Mouse (Mus musculus): ENCODE measurements at regions not wholly inside any gene's neighbourhood (a gene's known extent, or its start where the extent isn't known, plus 50 kb on each side); places are given as distances from the start of the nearest gene placed in this dataset.
"Not testable (repeated sequence)": the region's sequence is repeated elsewhere in the genome, so short reads cannot be mapped to it uniquely, and the experiment has no call there.

DNA sequence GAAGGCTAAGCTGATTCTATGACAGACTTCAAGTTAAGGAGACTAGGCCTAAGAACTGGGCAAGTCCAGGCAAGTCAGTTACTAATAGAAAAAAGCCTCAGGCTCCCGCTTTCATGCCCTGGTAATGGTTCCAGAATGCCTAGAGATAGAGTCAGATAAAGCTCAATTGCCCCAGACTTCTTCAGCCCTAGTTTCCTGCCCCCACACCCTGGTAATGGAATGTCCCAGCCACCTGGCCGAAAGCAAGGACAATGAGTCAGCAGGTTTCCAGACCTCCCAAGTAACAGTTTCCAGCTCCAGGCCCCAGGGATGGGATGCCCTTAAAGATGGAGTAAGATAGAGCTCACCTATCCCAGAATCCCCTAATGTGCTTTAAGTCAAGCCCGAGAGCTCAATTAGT is 143.6 kb upstream of the Rad23b start:
- DNase-seq = no peak

DNA sequence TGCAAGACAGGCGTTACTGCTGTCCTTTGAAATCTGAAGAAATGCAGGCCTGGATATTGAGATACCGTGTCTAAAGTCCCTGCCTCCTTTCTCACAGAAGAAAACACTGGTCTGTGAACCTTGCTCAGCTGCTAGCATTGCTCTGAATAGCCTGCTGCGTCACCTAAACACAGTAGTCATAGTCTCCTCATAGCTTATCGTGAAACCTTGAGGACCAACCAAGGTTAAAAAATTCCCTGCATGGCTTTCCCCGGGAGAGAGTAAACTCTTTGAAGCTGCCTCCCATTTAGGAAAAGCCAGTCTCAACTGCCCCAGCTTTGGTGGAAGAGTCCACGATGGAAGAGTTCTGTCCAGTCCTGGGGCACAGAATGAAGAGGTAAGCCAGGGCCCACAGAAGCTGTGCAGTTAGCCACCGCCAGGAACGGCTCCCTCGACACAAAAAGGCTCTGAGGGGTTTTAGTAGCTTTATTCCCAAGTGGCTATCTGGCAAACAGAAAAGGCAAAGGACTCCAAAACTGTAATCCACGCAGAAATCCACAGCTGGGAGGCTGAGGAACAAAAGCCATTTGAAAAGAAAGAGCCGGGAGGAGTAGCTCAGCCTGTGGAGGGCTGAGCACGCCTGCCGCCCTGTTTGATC is 142.0 kb upstream of the Rad23b start:
- no peak for DNase-seq

DNA sequence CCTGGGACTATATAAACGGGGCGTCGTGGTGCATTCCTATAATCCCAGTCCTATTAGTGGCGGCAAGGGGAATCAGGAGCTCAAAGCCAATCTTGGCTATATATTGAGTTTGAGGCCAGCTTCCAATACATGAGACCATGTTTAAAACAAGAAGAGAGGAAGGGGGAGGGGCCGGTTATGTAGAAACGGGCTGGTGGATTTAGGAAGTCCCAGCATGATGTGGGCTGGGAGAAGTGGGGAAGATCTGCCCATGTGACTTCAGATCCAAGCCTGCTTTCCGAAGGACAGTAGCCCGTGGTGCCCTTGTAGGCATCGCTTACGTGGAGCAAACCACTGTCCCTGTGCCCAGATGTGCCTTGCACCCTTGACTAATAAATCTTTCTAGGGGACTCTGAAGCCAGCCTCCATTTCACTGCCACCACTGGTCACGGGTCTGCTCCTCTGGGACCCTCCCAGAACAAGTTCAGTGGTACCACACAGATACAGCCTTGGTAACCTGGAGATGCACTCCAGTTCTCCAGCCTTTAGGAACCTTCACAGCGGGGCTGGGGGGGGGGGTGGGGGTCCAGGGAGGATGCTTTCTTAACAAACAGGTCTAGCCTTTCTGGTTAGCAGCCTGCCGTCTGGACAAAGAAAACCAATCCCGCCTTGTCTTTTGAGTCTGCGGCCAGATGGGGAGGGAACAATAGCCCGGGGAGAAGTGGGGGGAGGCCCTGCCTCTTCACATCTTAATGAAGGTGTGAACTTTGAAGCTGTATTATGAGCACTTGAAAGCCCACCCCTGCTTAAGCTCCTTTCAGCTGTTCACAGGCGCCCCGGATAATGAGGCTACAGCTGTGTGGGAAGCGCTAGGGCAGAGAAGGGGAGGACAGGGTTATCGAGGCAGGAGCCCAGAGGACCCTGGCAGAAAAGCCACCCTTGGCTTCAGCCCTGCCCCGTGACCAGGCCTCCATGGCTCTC is 141.2 kb upstream of the Rad23b start:
- DNase-seq = peak; percentile 70

- peak; percentile 12 for DNase-seq
Observed at GRCm38 (mm10) chr4:55215425-55216174, 134.2 kb upstream of the Rad23b start.

- DNase-seq = no peak
Observed at GRCm38 (mm10) chr4:55216175-55216545, 133.7 kb upstream of the Rad23b start.

DNA sequence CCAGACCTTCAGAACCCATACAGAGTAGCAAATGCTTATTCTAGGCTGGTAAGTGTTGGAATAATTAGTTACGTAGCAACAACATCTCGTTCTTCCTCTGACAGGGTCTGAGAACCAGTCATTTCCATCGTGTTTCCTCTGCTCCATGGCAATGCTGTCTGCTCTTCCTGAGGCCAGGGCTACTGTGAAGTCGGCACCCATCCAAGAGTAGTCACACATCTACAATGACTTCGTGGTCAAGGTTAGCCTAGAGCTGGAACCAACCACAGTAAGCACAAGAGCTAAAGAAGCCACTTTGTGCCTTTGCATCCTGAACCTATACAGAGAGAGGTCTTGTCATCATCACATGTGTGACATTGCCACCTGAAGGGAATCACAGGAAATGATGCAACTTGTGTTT is 124.1 kb upstream of the Rad23b start:
- no peak for DNase-seq

GRCm38 (mm10) chr4:55227394-55227793 is 122.4 kb upstream of the Rad23b start:
- DNase-seq = no peak

GRCm38 (mm10) chr4:55231522-55231921 is 118.3 kb upstream of the Rad23b start:
- DNase-seq = peak; percentile 66

DNA sequence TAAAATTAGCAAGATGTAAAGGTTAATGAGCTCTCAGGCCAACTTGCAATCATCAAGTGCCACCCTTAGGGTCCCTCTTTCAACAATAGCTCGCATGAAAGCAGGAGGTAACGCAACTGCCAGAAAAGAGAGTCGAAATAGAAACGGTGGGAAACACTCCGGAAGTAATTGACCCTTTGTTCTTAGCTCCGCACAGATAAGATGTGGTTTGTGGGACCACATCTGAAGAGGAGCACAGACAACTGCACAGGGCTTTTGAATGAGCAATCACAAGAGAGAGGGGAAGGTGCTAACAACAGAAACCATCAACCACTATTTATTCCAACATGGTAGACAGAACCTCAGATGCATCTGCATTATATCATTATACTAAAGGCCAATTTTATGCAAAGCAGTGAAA is 112.0 kb upstream of the Rad23b start:
- no peak for DNase-seq

DNA sequence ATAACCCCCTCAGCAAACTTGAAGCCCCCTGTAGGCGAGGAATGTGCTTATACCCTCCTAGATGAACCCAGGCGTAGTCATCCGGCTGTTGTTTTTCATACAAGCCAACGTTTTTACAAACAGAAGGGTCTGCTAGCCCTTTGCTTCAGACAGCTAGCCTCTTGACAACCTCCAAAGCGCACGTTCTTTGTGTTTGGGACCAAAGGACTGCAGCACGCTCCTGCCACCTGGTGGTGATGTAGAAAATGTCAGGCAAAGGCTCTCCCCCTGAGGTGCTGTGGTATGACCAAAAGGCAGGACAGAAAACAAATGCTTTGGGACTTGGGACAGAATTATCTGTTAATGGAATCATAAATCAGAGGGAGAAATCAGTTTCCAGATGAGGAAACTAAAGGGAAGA is 109.4 kb upstream of the Rad23b start:
- DNase-seq = peak; percentile 85

DNA sequence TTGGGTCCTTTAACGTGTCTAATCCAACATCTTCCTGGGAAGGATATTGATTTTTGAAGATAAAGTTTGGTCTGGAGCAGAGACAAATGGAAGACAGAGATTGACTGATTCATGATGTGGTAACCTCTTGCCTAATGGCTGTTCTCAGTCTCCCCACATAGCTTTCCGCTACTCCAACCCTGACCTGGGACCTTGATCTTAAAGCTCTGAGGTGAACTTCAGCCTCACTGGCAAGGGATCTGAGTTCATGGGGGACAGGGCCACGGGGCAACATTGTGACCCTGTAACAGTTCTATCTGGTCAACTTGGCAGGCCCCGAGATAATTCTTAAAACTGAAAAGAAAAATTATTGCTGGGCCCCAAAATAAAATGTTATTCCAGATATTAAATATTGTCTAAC is 107.5 kb upstream of the Rad23b start:
- DNase-seq = no peak

DNA sequence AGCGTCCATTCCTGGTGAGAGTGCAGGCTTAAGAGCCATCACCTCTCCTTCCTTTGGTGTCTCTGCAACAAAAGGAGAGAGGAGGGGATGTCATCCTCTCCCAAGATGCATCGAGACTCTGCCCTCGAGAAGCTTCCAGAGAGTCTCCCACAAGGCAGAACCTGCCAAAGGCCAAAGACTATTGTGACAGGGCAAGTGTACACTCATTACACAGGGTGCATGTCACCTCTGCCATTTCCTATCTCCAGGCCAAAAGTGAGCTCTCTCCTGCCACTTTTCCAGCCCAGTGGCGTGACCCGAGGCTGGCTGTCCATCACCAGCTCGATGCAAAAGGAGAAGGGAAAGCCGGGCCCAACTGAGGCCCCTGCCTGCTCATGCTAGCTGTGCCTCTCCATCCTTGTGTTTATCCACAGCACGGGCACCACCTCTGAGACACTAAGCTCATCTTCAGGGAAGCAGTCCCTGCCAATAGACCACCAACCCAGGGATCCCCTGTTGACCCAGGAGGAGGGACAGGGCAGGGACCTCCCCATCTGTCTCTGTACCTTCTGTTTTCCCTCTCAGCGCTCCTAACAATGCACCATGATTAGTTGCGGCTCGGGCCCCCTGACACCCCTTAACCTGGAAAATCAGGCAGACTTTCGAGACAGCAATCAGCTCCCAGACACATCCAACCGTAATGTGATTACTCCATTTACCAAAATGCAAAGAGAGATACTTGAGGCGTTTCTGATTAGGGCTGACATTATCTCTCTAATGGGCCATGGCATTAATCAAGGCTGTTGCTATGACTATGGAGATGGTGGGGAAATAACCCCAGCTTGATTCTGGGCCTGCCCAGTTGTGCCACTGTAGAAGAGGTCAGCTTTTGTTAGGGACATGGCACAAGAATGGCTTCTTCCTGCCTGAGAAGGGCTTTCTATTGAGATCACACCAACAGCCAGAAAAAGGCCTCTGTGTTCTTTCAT is 106.5 kb upstream of the Rad23b start:
- peak; percentile 14 for DNase-seq

DNA sequence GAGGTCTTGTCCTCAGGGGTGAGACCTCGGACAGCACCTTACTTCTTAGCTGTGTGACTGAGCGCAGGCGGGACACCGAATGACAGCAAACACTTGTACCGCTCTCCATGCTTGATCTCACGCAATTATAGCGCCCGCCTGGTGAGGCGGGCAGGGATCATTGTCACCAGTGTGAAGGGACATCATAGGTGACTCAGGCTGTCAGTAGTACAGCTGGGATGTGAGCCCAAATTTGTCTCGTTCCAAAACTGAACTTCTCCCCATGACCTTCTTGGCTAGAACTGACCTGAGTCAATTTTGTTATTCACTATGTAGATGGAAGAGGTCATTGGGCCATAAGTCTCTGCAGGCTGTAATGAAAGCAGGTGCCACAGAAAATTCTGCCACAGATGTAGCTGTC is 104.1 kb upstream of the Rad23b start:
- no peak for DNase-seq

DNA sequence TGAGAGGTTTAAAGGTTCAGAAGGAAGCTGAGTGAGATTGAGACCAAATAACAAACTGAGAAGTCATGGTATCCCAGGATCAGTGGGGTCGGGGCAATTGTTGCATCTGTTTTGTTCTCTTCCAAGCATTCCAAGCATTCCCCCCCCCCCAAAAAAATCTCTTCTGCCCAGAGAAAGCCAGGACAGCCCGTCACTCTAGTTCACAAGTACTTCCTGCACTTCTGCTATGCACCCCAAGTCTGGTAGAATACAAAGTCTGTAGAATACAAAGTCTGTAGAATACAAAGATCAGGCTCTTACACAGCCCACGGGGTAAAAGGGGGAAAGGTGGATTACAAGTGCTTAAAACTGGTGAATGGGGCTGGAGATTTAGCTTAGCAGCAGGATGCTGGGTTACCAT is 99.5 kb upstream of the Rad23b start:
- no peak for DNase-seq

- no peak for DNase-seq
Observed at GRCm38 (mm10) chr4:55251546-55251945, 98.3 kb upstream of the Rad23b start.

GRCm38 (mm10) chr4:55253769-55254168 is 96.1 kb upstream of the Rad23b start:
- no peak for DNase-seq

GRCm38 (mm10) chr4:55271965-55272630 is 77.7 kb upstream of the Rad23b start:
- DNase-seq = no peak

DNA sequence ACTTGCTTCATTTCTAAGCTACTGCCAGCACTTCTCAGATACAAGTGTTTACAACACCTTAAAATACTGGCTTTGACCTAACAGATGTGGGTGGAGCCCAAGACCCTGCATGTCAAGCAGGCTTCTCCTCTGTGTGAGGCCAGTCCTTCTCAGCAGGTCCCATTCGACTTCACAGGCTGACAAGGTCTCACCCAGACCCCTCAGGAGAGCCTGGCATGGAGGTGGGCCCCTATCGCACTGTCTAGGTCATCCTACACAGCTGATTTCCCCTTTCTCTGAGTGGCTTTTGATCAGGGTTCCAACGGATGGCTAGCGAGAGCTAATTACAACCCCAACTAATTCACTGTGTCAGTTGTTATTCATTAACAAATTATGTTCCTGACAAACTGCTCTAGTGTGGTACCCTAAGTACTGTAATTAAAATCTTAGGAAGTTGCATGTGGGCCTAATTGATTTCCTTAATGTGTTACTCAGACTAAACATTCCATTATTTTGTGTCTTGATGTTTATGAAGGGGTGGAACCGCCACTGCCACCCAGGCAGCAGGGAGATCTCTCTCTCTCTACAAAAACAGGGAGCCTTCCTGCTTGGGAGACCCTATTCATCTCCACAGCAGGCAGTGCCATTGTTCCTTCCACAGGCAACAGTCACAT is 73.4 kb upstream of the Rad23b start:
- no peak for DNase-seq

DNA sequence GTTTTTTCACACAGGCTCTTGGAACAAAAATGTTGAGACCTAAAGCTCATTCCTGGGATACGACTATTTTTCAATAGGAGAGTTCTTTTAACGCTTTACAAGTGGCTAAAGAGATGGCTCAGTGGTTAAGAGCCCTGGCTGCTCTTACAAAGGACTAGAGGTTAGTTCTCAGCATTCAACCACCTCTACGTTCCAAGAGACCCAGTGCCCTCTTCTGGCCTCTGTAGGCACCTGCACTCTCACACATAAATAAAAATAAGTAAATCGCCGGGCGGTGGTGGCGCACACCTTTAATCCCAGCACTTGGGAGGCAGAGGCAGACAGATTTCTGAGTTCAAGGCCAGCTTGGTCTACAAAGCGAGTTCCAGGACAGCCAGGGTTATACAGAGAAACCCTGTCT is 70.5 kb upstream of the Rad23b start:
- DNase-seq = not testable (repeated sequence)

GRCm38 (mm10) chr4:55280706-55281105 is 69.1 kb upstream of the Rad23b start:
- no peak for DNase-seq

DNA sequence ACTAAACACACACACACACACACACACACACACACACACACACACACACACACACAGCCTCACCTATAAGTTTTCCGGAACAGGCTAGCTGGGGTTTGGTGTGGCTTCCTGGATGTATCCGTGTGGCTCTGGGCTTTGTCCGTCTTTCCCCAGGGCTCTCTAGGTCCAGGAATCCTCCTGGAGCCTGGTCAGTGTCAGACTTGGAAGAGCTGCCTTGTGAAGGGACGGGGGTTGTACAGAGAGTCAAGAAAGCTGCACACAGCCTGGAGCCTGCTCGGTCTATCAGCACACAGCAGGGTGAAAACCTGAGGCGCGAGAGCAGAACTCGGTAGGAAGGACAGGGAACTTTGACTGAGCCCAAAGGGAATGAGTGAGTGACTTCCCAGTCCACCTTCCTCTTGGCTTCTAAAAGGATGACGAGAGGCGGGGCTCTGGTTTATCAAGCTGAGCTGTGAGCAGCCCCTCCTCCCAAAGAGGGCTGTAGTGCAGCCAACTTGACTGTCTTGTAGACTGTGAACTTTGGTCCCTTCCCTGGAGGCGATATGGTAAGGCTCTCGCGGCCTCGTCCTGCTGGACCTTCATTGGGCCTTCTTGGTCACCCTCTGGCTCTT is 68.3 kb upstream of the Rad23b start:
- no peak for DNase-seq

Data from embryo, embryonic 11 days (tissue).